Mouse (Mus musculus): Measurements from ENCODE around the gene Mindy3. TPM values are rescaled to one million over a fixed set of nuclear protein-coding genes. Genes with fewer than 3 reads are reported as not detected.

Gene Mindy3
- total RNA-seq (2023), result 10 to 100 TPM; 50.1 to 63.8 TPM

DNA sequence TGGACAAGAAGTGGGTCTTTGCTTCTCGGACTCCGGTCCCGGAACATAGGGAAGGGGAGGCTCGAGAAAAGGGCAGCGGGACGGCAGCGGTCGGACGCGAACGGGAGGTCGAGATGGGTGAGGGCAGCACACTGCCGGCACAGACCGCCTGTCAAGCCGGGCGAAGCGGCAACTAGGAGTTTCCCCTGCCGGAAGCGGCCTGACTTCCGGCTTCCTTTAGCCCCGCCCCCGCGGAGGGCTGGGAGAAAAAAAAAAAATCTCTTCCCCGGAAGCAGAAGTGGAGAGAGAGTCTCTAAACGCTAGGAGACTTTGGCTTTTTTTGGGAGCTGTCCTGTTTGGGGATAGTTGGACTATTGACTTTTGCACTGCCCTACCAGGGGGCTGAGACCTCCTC, at the start of gene Mindy3:
TSS of gene Mindy3 (minus strand) at position 209 of the 394 bp plus-strand sequence.

DNA sequence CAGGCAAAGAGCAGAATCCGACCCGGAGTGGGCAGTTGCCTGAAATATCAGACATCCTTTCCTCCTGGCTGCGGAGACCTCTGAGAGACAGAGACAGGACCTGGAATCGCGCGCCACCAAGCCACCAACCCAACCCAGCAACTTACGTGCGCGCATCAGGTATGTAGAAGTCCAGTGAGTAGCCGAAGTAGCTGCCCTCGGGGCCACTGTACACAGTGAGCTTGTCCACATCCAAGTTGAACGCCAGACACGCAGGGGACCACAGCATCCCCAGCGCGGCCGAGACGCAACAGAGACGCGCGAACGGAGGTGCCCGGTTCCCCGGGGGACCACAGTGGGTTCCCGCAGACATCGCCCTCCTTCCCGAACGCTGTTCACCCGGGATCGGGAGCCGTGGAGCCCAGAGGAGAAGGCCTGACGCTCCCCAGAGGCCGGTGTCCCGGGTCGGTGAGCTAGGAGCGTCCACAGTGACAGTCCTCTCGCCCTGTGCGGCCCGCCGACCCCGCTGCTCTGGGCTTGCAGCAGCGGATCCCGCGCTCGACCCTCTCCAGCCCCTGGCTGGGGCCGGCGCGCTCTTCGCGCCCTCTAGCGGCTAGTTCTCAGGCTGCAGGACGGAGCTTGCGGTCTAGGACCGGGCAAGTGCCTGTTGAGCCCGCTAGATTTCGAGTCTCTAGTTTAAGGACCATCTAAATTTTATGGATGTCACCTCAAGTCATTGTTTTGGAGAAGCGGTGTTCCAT, 117.7 kb downstream of the Mindy3 start, which contains the start of gene Itga8:
TSS of gene Itga8 (minus strand) at position 492 of the 740 bp plus-strand sequence.

Other genes with a start within 250 kb of the Mindy3 start
- 10 to 100 TPM in 1 of 2 experiments, 1 to 10 TPM in 1; 7.3 to 10.3 TPM for gene Itga8, start 117.5 kb downstream of the Mindy3 start, total RNA-seq (2023)